Mouse (Mus musculus) cerebellum, adult 2 months (tissue): Measurements from ENCODE around the gene Tvp23a.

ENCODE experiments used
- CTCF ChIP-seq: fragments of 200-500 bp; IDR thresholded peaks from 2 replicates; pipeline ENCODE4 v1.5.1; 2011; ENCODE audit warnings: low read depth, mild to moderate bottlenecking, control low read depth, low read length, moderate library complexity, borderline replicate concordance; ENCODE audit not compliant: insufficient read depth
- POLR2A ChIP-seq: fragments of 200-500 bp; IDR thresholded peaks from 2 replicates; pipeline ENCODE4 v1.6.1; 2011; ENCODE audit warnings: low read length, control low read depth, borderline replicate concordance; ENCODE audit not compliant: insufficient read depth

GRCm38 (mm10) chr16:10385261-10385660, 61.9 kb downstream of the Tvp23a start:
- TF ChIP-seq CTCF, result no peak
- TF ChIP-seq POLR2A, result no peak
